Mouse (Mus musculus): ENCODE data around the gene Zfp580. TPM values are rescaled to one million over a fixed set of nuclear protein-coding genes. Genes with fewer than 3 reads are reported as not detected.
A peak's percentile ranks its signal among the peaks of the same experiment; 100 is the strongest.
"Not testable (repeated sequence)": the region's sequence is repeated elsewhere in the genome, so short reads cannot be mapped to it uniquely, and the experiment has no call there.

Gene Zfp580
- 29.9 and 42.3 TPM in 2 replicates for polyA plus RNA-seq (2012; rRNA removed)

GRCm38 (mm10) chr7:5051193-5052192 is at the start of gene Zfp580:
TSS of gene Zfp580 (plus strand) at chr7:5051538.
- peak; percentile 51 for DNase-seq
- H3K27me3 ChIP-seq (ENCODE audit: control insufficient read depth, insufficient read depth, low read length): peaks cover 37% of the 10 kb centered on the region

GRCm38 (mm10) chr7:5002876-5003275 is 48.5 kb upstream of the Zfp580 start:
- not testable (repeated sequence) for H3K4me1 ChIP-seq (replicated peaks; ENCODE audit: control insufficient read depth, insufficient read depth, low read length); H3K4me3 ChIP-seq (ENCODE audit: control insufficient read depth, insufficient read depth, low read length); H3K27me3 ChIP-seq (ENCODE audit: control insufficient read depth, insufficient read depth, low read length); H3K27ac ChIP-seq (ENCODE audit: control insufficient read depth, insufficient read depth, low read length); H3K36me3 ChIP-seq (ENCODE audit: control insufficient read depth, insufficient read depth, low read length); DNase-seq
- 92% methylated on average over 8 of the region's 8 CpGs for WGBS

More at GRCm38 (mm10) chr7:5051193-5052192, at the start of gene Zfp580:
- TF ChIP-seq POLR2A (IDR thresholded peaks at IDR 0.05; ENCODE audit: control insufficient read depth, extremely low read depth, insufficient read depth, low read length, poor library complexity) (no peak), CTCF (IDR thresholded peaks at IDR 0.05; ENCODE audit: borderline replicate concordance, control insufficient read depth, extremely low read depth, insufficient read depth, low read length, poor library complexity) (no peak)
- H3K36me3 ChIP-seq (ENCODE audit: control insufficient read depth, insufficient read depth, low read length): no peaks in the 10 kb centered on the region
- H3K4me3 ChIP-seq (ENCODE audit: control insufficient read depth, insufficient read depth, low read length): peak within 1 kb of the TSS; percentile 70
- whole genome bisulfite sequencing: 2% methylated on average over 65 of the region's 65 CpGs
- peaks cover 25% of the 10 kb centered on the region for H3K4me1 ChIP-seq (replicated peaks; ENCODE audit: control insufficient read depth, insufficient read depth, low read length)
- H3K27ac ChIP-seq (ENCODE audit: control insufficient read depth, insufficient read depth, low read length): no peak within 1 kb of the TSS

GRCm38 (mm10) chr7:5008229-5008628 is 43.1 kb upstream of the Zfp580 start:
- Histone ChIP-seq H3K27ac (ENCODE audit: control insufficient read depth, insufficient read depth, low read length) (no peak overlapping the region), H3K36me3 (ENCODE audit: control insufficient read depth, insufficient read depth, low read length) (peaks cover 56% of the 10 kb centered on the region), H3K4me1 (replicated peaks; ENCODE audit: control insufficient read depth, insufficient read depth, low read length) (no peaks in the 10 kb centered on the region), H3K4me3 (ENCODE audit: control insufficient read depth, insufficient read depth, low read length) (no peak overlapping the region), H3K27me3 (ENCODE audit: control insufficient read depth, insufficient read depth, low read length) (no peaks in the 10 kb centered on the region; the same call in 1 of the 2 replicates)
- no peak for TF ChIP-seq POLR2A (IDR thresholded peaks at IDR 0.05; ENCODE audit: control insufficient read depth, extremely low read depth, insufficient read depth, low read length, poor library complexity)
- no peak for TF ChIP-seq CTCF (IDR thresholded peaks at IDR 0.05; ENCODE audit: borderline replicate concordance, control insufficient read depth, extremely low read depth, insufficient read depth, low read length, poor library complexity)
- no peak for DNase-seq
- 97% methylated on average over 26 of the region's 26 CpGs for WGBS

- no peaks in the 10 kb centered on the region for H3K4me1 ChIP-seq (replicated peaks; ENCODE audit: control insufficient read depth, insufficient read depth, low read length)
- TF ChIP-seq CTCF (IDR thresholded peaks at IDR 0.05; ENCODE audit: borderline replicate concordance, control insufficient read depth, extremely low read depth, insufficient read depth, low read length, poor library complexity) (no peak), POLR2A (IDR thresholded peaks at IDR 0.05; ENCODE audit: control insufficient read depth, extremely low read depth, insufficient read depth, low read length, poor library complexity) (no peak)
- DNase-seq: no peak
- H3K27ac ChIP-seq (ENCODE audit: control insufficient read depth, insufficient read depth, low read length): no peak overlapping the region
- peaks cover 47% of the 10 kb centered on the region for H3K36me3 ChIP-seq (ENCODE audit: control insufficient read depth, insufficient read depth, low read length)
- WGBS: 86% methylated on average over 27 of the region's 27 CpGs
- H3K4me3 ChIP-seq (ENCODE audit: control insufficient read depth, insufficient read depth, low read length): no peak overlapping the region
- no peaks in the 10 kb centered on the region; the same call in 1 of the 2 replicates for H3K27me3 ChIP-seq (ENCODE audit: control insufficient read depth, insufficient read depth, low read length)
Measured at GRCm38 (mm10) chr7:5012681-5013513, 38.4 kb upstream of the Zfp580 start.

- peak within 1 kb of the TSS; percentile 96 for H3K27ac ChIP-seq (ENCODE audit: control insufficient read depth, insufficient read depth, low read length)
- TF ChIP-seq CTCF (IDR thresholded peaks at IDR 0.05; ENCODE audit: borderline replicate concordance, control insufficient read depth, extremely low read depth, insufficient read depth, low read length, poor library complexity): peak; percentile 13; the same call in 1 of the 2 replicates
- TF ChIP-seq POLR2A (IDR thresholded peaks at IDR 0.05; ENCODE audit: control insufficient read depth, extremely low read depth, insufficient read depth, low read length, poor library complexity): peak; percentile 47; the same call in 1 of the 2 replicates
- under 1% methylated on average over 42 of the region's 42 CpGs for WGBS
- H3K4me1 ChIP-seq (replicated peaks; ENCODE audit: control insufficient read depth, insufficient read depth, low read length): 0 out of 2 replicates have a peak, but pooled peaks cover under 1% of the 10 kb centered on the region
- H3K27me3 ChIP-seq (ENCODE audit: control insufficient read depth, insufficient read depth, low read length): no peaks in the 10 kb centered on the region; the same call in 1 of the 2 replicates
- peak; percentile 97 for DNase-seq
- peaks cover 31% of the 10 kb centered on the region for H3K36me3 ChIP-seq (ENCODE audit: control insufficient read depth, insufficient read depth, low read length)
- H3K4me3 ChIP-seq (ENCODE audit: control insufficient read depth, insufficient read depth, low read length): peak within 1 kb of the TSS; percentile 79
Measured at GRCm38 (mm10) chr7:5014251-5015117, 36.9 kb upstream of the Zfp580 start, which contains the start of the genes Zfp524 and Fiz1. TSS of gene Zfp524 (plus strand) at chr7:5014415. TSS of gene Fiz1 (minus strand) at chr7:5014697.
